Mouse (Mus musculus) small intestine, adult 2 months (tissue): ENCODE measurements around the gene Pawr. TPM values are rescaled to one million over a fixed set of nuclear protein-coding genes. Genes with fewer than 3 reads are reported as not detected.
A peak's percentile ranks its signal among the peaks of the same experiment; 100 is the strongest.

Experiments
- H3K27ac ChIP-seq: fragments of 200-500 bp; 2 replicates; pipeline ENCODE4 v1.5.1; 2012; ENCODE audit warnings: low read depth, low read length, control low read depth, inconsistent platforms; ENCODE audit not compliant: insufficient read depth
- H3K27me3 ChIP-seq: fragments of 200-500 bp; 2 replicates; pipeline ENCODE4 v1.6.1; 2012; ENCODE audit warnings: mild to moderate bottlenecking, moderate library complexity, low read length, inconsistent platforms; ENCODE audit not compliant: control insufficient read depth, insufficient read depth
- H3K36me3 ChIP-seq: fragments of 200-500 bp; 2 replicates; pipeline ENCODE4 v1.6.1; 2012; ENCODE audit warnings: mild to moderate bottlenecking, low read length, control low read depth, inconsistent platforms; ENCODE audit not compliant: control insufficient read depth, insufficient read depth
- H3K4me1 ChIP-seq: fragments of 200-500 bp; 2 replicates; pipeline ENCODE4 v1.6.1; 2012; ENCODE audit warnings: low read length, inconsistent platforms, mixed read lengths; ENCODE audit not compliant: control insufficient read depth, insufficient read depth, insufficient read length
- H3K4me3 ChIP-seq: fragments of 200-500 bp; 2 replicates; pipeline ENCODE4 v1.5.1; 2012; ENCODE audit warnings: low read depth, mild to moderate bottlenecking, control low read depth, inconsistent platforms, low read length, moderate library complexity
- CTCF ChIP-seq: fragments of 200-500 bp; IDR thresholded peaks from 2 replicates; pipeline ENCODE4 v1.5.1; 2012; ENCODE audit warnings: low read depth, mild to moderate bottlenecking, control low read depth, inconsistent platforms, low read length, moderate library complexity, mixed read lengths; ENCODE audit not compliant: insufficient replicate concordance, insufficient read length; ENCODE audit errors: extremely low read depth
- POLR2A ChIP-seq: fragments of 200-500 bp; IDR thresholded peaks from 2 replicates; pipeline ENCODE4 v1.6.1; 2012; ENCODE audit warnings: low read depth, mild to moderate bottlenecking, control low read depth, inconsistent platforms, low read length, moderate library complexity
- WGBS: fragments of 180-500 bp; shearing (Covaris S2); methylation state at CpG from one replicate; pipeline ENCODE4 v1.1.7; 2018; 5-methylcytosine and 5-hydroxymethylcytosine counted together
- polyA plus RNA-seq: library from polyadenylated mRNA; depleted of rRNA; stranded (reverse); fragments of >200 nt; gene quantifications from 2 replicates; pipeline ENCODE4 v1.2.3, GENCODE M21; 2012

Gene Pawr
- polyA plus RNA-seq, 1 experiment = 31.8 TPM

- H3K4me3 ChIP-seq = no peak overlapping the region
- peak overlapping the region; percentile 83 for H3K27ac ChIP-seq
- TF ChIP-seq CTCF (no peak), POLR2A (no peak)
- H3K27me3 ChIP-seq = no peaks in the 10 kb centered on the region
- H3K4me1 ChIP-seq = peaks cover 23% of the 10 kb centered on the region
- no peaks in the 10 kb centered on the region for H3K36me3 ChIP-seq
- 84% methylated on average over 4 of the region's 4 CpGs for WGBS
Observed at GRCm38 (mm10) chr10:108403366-108403865, 71.5 kb downstream of the Pawr start.

DNA sequence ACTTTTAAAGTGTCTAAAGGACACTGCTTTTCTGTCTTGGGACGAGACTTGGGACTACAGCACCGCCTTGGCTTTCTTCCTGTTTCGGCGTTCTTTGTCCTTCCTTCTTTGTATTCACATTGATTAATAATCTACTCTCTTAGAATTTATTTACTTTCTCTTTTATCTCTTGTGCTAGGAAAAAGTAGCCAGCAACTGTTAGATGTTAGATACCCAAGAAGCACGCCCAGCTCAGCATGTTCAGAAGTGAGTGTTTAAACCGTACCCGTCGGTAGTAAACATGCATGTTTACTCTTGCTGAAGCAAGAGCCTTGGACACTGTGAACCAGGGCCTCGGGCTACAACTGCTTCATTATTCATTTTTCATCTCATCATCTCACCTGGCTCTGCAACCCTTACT is 72.2 kb downstream of the Pawr start:
- Histone ChIP-seq H3K4me1 (peaks cover 23% of the 10 kb centered on the region), H3K4me3 (no peak overlapping the region), H3K27ac (peak overlapping the region; percentile 83), H3K27me3 (no peaks in the 10 kb centered on the region), H3K36me3 (no peaks in the 10 kb centered on the region)
- TF ChIP-seq CTCF = no peak
- TF ChIP-seq POLR2A = no peak
- 22% methylated on average over 9 of the region's 9 CpGs for WGBS

GRCm38 (mm10) chr10:108405076-108405475 is 73.2 kb downstream of the Pawr start:
- no peak for TF ChIP-seq POLR2A
- no peak for TF ChIP-seq CTCF
- 38% methylated on average over 8 of the region's 8 CpGs for WGBS
- H3K4me1 ChIP-seq = peaks cover 23% of the 10 kb centered on the region
- peaks cover 3% of the 10 kb centered on the region; the same call in 1 of the 2 replicates for H3K36me3 ChIP-seq
- H3K27me3 ChIP-seq = no peaks in the 10 kb centered on the region
- peak overlapping the region; percentile 47 for H3K27ac ChIP-seq
- H3K4me3 ChIP-seq = no peak overlapping the region

DNA sequence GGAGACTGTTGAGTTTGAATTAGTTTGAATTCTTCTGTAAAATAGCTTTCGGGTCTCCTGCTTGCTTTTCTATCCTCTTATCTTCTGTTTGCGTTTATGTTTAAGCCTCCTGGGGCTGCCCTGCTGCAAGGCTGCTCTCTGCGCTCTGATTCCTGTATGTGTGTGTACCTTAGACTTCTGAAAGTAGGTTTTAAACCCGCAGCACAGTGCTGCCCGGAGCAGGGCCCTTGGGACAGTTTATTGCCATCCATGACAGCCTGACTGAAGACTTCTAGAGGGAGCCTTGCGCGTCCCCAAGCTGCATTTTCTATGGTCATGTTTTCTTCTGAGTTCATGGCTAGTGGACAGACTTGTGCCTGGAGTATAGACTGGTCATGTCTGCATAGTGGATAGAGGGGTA is 74.0 kb downstream of the Pawr start:
- Histone ChIP-seq H3K4me1 (peaks cover 23% of the 10 kb centered on the region), H3K27ac (peak overlapping the region; percentile 58), H3K27me3 (no peaks in the 10 kb centered on the region), H3K36me3 (peaks cover 5% of the 10 kb centered on the region), H3K4me3 (no peak overlapping the region)
- TF ChIP-seq CTCF (no peak), POLR2A (no peak)
- WGBS = 24% methylated on average over 7 of the region's 7 CpGs

- Histone ChIP-seq H3K27me3 (no peaks in the 10 kb centered on the region), H3K4me1 (peaks cover 23% of the 10 kb centered on the region), H3K36me3 (peaks cover 13% of the 10 kb centered on the region), H3K4me3 (no peak overlapping the region), H3K27ac (peak overlapping the region; percentile 53; the same call in 1 of the 2 replicates)
- WGBS = 34% methylated on average over 12 of the region's 12 CpGs
- TF ChIP-seq POLR2A (no peak), CTCF (no peak)
Observed at GRCm38 (mm10) chr10:108406798-108407754, 75.2 kb downstream of the Pawr start.

- 23% methylated on average over 5 of the region's 5 CpGs for WGBS
- no peak for TF ChIP-seq POLR2A
- TF ChIP-seq CTCF = no peak
- Histone ChIP-seq H3K36me3 (peaks cover 18% of the 10 kb centered on the region), H3K4me1 (peaks cover 17% of the 10 kb centered on the region; the same call in 1 of the 2 replicates), H3K27ac (peak overlapping the region; percentile 69), H3K4me3 (no peak overlapping the region), H3K27me3 (no peaks in the 10 kb centered on the region)
Observed at GRCm38 (mm10) chr10:108408025-108408424, 76.1 kb downstream of the Pawr start.

DNA sequence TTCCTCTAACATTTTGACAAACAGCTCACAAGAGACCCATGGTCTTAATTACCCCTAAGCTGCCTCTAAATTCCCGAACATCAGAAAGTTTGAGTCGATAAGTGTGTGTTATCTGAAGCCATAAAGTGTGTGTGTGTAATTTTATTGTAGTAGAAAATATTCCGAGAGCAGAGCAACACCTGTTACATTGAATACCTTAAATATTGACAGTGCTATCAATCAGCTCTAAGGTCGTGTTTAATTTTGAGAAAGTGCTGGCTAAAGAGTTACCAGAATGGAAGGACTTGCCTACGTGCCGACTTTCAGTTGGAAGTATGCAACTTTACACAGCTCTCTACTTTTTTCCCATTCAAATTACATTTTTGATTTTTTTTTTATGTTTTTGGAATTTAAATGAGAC is 76.5 kb downstream of the Pawr start:
- WGBS = 22% methylated on average over 6 of the region's 6 CpGs
- peaks cover 19% of the 10 kb centered on the region for H3K36me3 ChIP-seq
- no peaks in the 10 kb centered on the region for H3K27me3 ChIP-seq
- H3K27ac ChIP-seq = peak overlapping the region; percentile 69
- peaks cover 14% of the 10 kb centered on the region; the same call in 1 of the 2 replicates for H3K4me1 ChIP-seq
- TF ChIP-seq CTCF (no peak), POLR2A (no peak)
- H3K4me3 ChIP-seq = no peak overlapping the region
